Mouse (Mus musculus) layer of hippocampus, adult 18-20 months (tissue): ENCODE results near the gene Csdc2. TPM values are rescaled to one million over a fixed set of nuclear protein-coding genes. Genes with fewer than 3 reads are reported as not detected.
"Not testable (repeated sequence)": the region's sequence is repeated elsewhere in the genome, so short reads cannot be mapped to it uniquely, and the experiment has no call there.

ENCODE experiments used
- DNase-seq, 2 experiments: peaks; one replicate each; pipeline ENCODE4 v3.0.0; 2022; ENCODE audit warnings: low spot score in 2 of 2
- total RNA-seq, 2 experiments: library from RNA; stranded (reverse); gene quantifications; 2 replicates each; pipeline ENCODE4 v1.2.3; 2021

Gene Csdc2
- total RNA-seq, 2 experiments from 2014 or later: 71.1 to 72.6 TPM

DNA sequence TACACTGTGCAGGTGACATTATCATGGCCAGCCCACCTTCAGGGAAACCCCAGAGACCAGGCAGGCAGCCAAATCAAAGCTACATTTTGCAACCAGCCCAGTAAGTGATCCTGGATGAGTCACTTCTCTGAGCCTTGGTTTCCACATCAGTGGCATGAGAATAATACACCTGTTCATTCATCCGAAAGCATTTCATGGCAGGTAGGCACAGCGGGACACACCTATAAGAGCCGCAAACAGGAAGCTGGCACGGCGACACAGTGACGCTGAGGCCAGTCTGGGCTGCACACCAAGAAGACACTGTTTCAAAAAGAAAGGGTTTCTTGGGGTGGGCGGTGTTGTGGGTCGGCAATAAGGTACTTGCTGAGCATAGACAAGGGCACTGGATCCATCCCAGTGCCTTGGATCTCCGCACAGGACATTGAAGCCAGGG lies 17.6 kb downstream of the Csdc2 start:
- no peak for DNase-seq

- no peak for DNase-seq
These were observed 18.2 kb downstream of the Csdc2 start for GRCm38 (mm10) chr15:81954716-81955115.

DNA sequence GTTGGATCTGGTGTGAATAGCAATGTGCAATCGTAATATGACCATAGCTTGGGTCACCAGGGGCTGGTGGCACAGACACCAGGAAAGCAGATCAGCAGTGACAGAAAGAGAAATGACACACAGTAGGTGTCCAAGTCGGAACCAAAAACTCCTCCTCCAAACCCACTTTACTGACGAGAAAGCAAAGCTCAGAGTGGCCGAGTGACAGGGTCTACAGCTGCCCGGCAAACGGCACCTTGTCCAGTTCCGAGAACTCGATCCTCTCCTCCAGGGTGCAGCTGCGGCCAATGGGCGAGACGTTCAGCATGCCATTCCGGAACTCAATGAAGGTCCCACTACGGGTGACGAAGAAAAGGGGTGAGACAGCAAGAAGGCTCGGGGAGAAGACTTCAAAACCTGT lies 18.9 kb downstream of the Csdc2 start:
- no peak for DNase-seq

GRCm38 (mm10) chr15:81956457-81956856 lies 19.9 kb downstream of the Csdc2 start:
- peak in 1 of 2 experiments; percentile 69 for DNase-seq

- DNase-seq: no peak
These were observed 21.0 kb downstream of the Csdc2 start for GRCm38 (mm10) chr15:81957598-81957997.

GRCm38 (mm10) chr15:81958906-81959305 lies 22.3 kb downstream of the Csdc2 start:
- no peak for DNase-seq

DNA sequence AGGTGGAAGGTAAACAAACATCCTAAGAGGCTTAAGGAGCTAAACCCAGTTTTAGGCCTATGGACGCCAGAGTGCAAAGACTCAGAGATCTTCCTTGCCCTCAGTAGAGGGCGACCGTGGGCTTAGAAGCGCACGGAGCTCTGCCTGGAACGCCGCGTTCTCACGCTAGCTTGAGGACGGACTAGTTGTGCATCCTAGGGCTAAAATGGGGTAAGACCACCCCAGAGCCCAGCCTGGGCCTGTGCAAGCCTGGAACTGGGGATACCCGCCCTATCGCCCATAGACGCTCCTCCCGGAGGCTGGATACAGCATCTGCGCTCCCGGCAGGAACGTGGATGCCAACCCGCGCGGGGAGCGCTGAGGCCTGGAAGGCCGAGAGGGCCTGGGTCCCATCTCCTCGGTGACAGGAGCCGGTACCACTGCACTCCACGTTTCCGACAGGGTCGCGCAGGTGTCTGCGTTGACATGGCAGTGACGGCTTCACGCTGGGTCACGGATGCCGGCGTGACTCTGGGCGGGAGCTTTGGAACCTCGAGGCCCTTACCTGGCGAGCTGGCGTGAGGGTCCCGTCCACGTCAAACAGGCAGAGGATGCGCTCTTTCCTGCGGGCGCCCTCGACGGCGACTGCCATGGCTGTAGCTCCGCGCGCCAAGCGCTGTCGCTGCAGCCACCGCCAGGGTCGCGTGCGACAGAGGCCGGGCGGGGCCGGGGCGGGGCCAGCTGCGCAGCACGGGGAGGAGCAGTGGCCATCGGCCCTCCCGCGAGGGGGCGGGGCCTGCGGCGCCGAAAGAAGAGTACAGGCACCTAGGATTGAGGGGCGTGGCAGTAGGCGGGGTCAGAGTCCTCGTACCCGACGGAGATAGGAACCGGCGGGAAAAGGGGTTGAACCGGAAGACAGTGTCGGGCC lies 23.9 kb downstream of the Csdc2 start, which contains the start of gene Pmm1:
Gene Pmm1, minus strand, starts transcription at position 760 of the 907 bp plus-strand sequence.
- peak; percentile 96 to 99 for DNase-seq

DNA sequence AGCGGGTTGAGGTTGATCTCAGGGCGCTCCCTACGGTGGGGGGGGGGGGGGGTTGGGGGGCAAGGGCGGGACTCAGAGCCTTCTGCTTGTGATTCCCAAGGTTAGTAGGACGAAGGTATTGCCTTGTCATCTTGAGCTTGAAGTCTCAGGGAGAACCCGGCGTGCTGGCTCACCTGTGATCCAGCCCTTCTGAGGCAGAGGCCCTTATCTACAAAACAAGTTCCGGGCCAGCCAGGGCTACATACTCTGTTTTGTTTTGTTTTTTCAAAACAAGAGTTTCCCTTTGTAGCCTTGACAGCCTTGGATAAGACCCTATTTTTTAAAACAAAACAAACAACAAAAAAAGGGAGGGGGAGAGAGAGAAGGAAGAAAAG lies 24.5 kb downstream of the Csdc2 start:
- DNase-seq: no peak

- DNase-seq: no peak
These were observed 27.7 kb downstream of the Csdc2 start for GRCm38 (mm10) chr15:81964262-81964661.

DNA sequence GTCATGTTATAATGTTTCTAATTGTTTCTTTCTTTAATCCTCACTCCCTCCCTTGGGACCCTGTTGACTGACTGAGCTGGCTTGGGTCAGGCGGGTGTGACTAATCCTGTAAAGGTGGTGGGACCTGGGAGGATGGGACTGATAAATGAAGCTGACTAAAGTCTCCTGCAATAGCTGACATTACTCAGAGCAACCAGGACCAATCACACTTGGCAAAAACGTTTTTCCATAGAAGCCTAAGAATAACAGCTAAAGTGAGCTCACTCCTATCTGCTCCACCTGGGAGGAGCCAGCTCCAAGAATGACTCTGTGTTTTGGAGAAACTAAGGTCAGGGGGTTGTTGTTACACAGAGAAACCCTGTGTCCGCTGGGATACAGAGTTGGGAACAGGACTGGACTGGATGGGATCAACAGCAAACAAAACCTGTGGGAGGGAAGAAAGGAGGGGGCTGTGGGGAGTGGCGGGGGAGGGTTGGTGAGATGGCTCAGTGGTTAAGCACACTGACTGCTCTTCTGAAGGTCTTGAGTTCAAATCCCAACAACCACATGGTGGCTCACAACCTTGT lies 28.5 kb downstream of the Csdc2 start:
- DNase-seq: no peak

DNA sequence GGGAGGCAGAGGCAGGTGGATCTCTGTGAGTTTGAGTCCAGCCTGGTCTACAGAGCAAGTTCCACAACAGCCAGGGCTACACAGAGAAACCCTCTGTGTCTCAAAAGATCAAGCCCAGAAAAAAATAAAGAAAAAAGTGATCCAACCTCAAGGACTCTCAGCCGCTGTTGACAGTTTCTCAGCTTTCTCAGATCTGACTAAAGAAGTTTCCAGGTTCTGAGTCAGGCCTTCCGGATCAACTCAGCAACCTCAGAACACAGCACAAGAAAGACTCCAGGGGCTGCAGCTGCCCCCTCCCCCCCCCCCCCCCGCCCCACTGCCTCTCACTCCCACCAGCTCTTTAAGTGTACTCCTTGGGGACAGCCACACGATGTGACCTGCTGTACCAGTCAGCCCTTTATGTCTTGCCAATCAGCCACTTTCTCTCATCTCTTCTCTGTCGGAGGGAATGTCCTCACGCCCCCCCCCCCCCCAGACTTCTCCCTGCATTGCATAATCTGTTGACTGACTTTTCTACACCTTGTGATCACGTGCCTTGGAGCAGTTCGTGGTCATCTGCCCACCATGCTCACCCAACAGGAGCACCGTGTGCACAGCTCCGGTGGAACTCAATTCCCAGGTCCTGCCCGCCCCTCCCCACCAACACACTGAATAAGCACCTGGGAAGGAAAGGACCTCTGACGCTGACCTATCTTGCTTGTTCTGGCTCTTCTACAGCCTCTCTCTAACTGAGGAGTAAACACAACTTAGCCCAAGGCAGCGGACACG lies 29.7 kb downstream of the Csdc2 start:
- no peak for DNase-seq

DNA sequence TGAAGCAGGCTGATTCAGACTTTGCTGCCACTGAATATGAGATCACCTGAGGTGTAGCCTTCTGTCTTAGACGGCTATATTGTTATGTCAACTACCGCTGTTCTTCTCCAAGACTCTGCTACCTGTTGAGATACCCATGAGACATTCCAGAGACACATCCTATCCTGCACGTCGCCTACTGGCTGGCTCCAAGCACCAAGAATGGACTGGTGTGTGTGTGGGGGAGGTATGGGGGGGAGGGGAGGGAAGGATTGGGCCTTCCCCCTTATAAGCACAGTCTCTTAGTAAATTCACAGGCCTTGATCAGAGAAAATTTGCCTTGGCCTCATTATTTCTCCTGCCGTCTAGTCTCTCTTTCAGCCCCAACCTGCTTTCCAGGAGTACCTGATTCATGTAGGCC lies 31.3 kb downstream of the Csdc2 start:
- no peak for DNase-seq

DNA sequence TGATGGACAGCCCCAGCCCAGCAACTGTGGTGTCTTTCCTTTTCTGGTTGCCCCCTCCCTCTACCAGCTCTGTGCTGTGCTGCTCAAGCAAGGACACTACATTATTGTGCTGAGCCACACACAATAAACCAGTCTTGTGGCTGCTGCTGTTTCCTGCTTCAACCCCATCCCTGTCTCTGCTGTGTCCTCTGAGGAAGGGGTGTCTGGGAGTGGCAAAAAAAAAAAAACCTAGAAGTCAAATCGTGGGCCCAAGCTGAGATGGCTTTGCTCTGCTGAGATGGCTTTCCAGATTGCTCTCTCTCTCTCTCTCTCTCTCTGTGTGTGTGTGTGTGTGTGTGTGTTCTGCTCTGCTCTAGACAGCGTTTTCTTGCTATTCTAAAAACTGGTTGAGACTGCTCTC lies 31.9 kb downstream of the Csdc2 start:
- DNase-seq: no peak

- DNase-seq: no peak
These were observed 32.6 kb downstream of the Csdc2 start for GRCm38 (mm10) chr15:81969173-81969572.

DNA sequence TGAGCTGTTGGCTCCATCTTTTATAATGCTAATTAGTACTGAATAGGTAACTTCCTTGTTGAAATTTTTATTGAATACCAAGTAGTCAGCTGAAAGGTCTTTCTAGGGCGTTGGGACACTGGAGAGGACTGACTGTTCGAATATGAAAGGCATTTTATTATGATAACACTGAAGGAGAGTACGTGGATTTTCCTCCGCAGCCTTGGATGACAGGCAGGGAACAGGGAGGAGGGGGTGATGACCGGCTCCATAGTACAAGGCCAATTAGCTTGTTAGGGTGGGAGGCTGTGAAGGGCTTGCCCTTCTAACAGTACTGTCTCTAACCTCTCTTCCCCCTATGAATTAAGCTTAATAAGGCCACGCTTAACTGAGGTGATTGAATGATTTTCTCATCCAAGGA lies 33.1 kb downstream of the Csdc2 start:
- DNase-seq: not testable (repeated sequence)

DNA sequence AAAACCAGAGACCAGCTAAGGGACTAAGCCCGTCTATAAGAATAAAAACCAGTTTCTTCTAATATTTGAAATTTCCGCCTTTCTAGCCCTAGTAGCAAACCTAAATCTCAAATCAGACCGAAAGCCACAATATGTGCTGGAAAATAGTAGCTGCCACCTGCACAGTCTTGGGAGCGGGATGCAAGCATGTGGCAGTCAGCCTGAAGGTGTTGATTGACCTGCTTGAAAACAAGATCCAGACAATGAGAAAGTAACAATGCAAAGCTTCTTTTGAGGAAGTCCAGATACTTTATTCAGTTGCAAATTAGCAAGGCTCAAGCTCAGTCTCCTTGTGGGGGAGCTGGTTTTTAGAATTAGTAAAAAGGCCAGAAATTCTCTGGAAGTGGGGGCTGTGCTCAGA lies 33.9 kb downstream of the Csdc2 start:
- DNase-seq: not testable (repeated sequence)

DNA sequence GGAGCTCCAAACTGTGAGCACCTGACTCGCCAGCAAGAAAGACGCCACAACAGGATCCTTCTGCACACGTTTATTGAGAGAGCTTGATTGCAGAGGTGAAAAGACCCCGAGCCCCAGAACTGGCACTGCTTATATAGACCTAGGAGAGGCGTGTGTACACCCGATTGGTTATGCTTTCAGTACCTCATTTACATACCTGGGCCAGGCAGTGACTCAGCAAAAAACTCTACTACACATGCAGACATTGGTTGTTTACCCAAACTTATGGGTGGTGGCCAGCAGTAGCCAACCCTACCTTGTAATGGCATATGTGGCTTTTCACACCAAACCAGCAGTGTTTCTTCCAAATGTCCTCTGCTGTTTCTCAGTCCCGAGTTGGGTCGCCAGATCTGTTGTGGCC lies 38.6 kb downstream of the Csdc2 start:
- not testable (repeated sequence) for DNase-seq

- no peak for DNase-seq
These were observed 43.8 kb downstream of the Csdc2 start, which contains the start of gene 1700029P11Rik for GRCm38 (mm10) chr15:81980321-81980720. Gene 1700029P11Rik (plus strand): TSS chr15:81980540.

DNA sequence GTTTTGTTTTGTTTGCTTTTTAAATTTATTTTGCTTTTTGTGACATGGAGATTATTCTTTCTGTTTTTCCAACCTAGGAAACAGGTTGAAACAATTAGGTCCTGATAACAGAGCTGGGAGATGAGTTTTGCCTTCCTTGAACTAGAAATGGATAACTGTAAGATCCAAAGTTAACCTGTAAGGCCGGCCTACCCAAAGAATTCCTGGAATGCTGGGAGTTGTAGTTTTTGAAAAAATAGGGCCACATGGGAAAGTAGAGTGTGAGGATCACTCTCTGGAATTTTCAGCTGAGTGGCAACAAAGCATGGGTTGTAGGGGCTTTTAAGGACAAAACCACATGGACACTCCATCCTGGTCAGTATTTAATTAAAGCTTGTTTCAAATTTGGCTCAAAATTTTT lies 45.6 kb downstream of the Csdc2 start:
- DNase-seq: no peak

- no peak for DNase-seq
These were observed 49.0 kb downstream of the Csdc2 start for GRCm38 (mm10) chr15:81985267-81986161.

DNA sequence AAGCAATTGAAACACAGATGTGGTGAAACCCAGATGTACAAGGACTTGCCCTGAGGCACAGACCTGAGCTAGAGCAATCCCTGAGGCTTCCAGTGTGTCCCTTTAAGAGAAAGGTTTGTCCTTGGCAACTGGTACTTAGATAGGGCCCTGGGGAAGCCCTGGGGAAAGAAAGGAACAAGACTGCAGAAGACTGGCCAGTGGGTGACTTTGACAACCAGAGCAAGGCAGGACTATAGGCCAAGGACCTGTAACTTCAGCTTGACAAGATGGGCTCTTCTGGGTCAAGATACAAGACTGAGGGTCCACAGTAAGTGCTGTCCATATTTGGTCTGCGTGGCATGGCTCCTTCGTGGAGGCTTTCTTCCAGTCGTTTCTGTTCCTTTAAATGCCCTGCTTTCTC lies 51.1 kb downstream of the Csdc2 start, which contains the start of gene Xrcc6:
Gene Xrcc6, plus strand, starts transcription at position 190 of the 400 bp plus-strand sequence.
- DNase-seq: no peak
